Mouse (Mus musculus) E14TG2a.4 (cell line): Measurements from ENCODE around the gene Dnah3.

Experiments
- H3K27me3 ChIP-seq: 2 replicates; pipeline ENCODE4 v1.6.1; 2014; ENCODE audit warnings: low read length, control low read depth; ENCODE audit not compliant: insufficient read depth
- H3K36me3 ChIP-seq: 2 replicates; pipeline ENCODE4 v1.6.1; 2014; ENCODE audit warnings: low read length, control low read depth; ENCODE audit not compliant: insufficient read depth
- H3K4me1 ChIP-seq: replicated peaks from 2 replicates; pipeline ENCODE4 v1.6.1; 2014; ENCODE audit warnings: low read depth, low read length, control low read depth
- H3K4me3 ChIP-seq: replicated peaks from 2 replicates; pipeline ENCODE4 v1.5.1; 2014; ENCODE audit warnings: mild to moderate bottlenecking, low read length
- H3K9me3 ChIP-seq: 2 replicates; pipeline ENCODE4 v1.6.1; 2014; ENCODE audit warnings: low read length, control low read depth
- CTCF ChIP-seq: conservative IDR thresholded peaks from 2 replicates; pipeline ENCODE4 v1.5.1; 2014; ENCODE audit warnings: low read length
- NANOG ChIP-seq: IDR thresholded peaks from 2 replicates; pipeline ENCODE4 v1.6.1; 2014; ENCODE audit warnings: borderline replicate concordance, low read length, mixed read lengths
- POU5F1 ChIP-seq: IDR thresholded peaks from 2 replicates; pipeline ENCODE4 v1.6.1; 2014; ENCODE audit warnings: low read length, borderline replicate concordance

The Dnah3 gene

DNA sequence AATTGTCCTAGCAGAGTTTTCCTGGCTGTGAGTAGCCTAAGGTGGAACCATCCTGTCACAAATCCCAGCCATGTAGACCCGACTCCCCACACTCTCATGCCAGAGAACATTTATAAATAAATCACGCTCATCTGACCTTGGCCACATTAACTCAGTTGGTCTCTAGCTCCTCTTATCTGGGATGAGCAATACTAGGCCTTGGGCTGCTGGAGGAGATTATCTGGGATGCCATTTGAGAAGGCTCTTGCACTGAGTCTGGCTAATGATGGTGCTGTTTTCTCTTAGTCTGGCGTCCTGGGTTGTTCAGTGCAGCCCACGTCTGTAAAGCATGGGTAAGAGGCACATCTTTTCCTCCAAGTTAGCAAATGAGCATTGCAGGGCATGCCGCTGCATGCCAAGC lies 14.6 kb upstream of the Dnah3 start:
- no peak for TF ChIP-seq POU5F1
- TF ChIP-seq CTCF, result no peak
- no peak for TF ChIP-seq NANOG
- Histone ChIP-seq H3K36me3 (no peaks in the 10 kb centered on the region), H3K4me1 (no peaks in the 10 kb centered on the region), H3K9me3 (no peaks in the 10 kb centered on the region), H3K4me3 (no peak overlapping the region), H3K27me3 (no peaks in the 10 kb centered on the region)

DNA sequence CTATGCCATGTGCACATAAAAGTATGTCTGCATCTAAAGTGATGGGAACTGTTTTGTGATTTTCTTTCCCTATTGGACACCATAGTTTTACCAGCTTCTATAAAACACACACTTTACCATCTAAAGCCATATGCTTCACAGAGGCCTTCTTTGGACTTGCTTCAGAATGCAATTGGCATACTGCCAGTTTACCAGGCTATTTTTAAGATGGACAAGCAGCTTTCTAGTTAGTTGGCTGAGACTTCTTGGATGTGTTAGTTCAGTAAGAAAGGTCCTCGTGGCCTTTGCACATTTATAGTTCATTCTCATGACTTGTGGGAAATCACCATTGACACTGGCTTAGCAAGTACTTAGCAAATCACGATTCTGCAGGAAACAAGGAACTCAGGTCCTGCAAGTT lies 11.3 kb upstream of the Dnah3 start:
- peaks cover 17% of the 10 kb centered on the region for H3K27me3 ChIP-seq
- no peaks in the 10 kb centered on the region for H3K36me3 ChIP-seq
- TF ChIP-seq CTCF (no peak), POU5F1 (no peak), NANOG (no peak)
- H3K4me1 ChIP-seq, result peaks cover 23% of the 10 kb centered on the region
- no peak overlapping the region for H3K4me3 ChIP-seq
- H3K9me3 ChIP-seq, result no peaks in the 10 kb centered on the region

DNA sequence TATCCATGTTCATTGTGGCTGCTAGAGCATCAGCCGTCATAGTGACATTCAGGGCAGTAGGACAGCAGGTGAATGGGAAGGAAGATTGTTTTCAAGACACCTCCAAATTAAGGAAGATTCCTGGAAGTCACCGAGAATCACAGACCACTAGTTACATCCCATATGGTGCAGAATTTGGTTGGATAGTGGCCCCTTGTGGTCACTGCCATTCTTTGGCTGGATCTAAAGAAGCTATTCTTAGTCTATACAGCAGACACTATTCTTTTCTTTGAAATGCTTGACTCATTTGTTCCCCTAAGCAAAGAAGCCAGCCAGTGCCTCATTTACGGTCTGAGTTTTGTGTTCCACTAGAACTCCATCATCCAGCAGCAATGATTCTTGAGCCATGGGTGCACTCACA lies 9.9 kb upstream of the Dnah3 start:
- Histone ChIP-seq H3K9me3 (no peaks in the 10 kb centered on the region), H3K36me3 (no peaks in the 10 kb centered on the region), H3K27me3 (peaks cover 17% of the 10 kb centered on the region), H3K4me3 (no peak overlapping the region), H3K4me1 (peaks cover 26% of the 10 kb centered on the region)
- TF ChIP-seq POU5F1 (no peak), NANOG (no peak), CTCF (no peak)

DNA sequence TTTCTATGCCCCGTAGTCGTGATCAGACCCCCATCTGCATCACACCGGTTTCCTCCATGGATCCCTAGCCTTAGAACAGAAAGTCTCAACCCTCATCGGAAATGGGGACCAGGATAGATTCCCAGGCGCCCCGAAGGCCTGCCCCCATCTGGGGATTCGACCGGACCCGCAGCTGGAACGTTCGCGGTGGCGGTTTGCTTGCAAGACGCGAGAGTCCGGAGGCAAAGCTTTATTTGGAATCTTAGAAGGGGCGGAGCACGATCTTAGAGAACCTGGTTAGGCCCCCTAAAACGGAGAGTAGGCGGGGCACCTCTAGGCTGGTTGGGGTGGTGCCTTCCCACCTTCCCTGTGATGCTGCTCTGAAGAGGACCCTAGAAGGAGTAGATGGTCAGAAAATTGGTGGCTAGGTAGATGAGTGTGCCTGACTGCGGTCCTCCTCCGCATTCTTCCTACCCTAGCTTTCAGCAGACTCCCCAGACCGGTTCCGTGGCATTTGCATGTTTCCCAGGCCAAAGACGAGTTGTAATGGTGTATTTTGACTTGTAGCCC lies 8.0 kb upstream of the Dnah3 start:
- Histone ChIP-seq H3K36me3 (no peaks in the 10 kb centered on the region), H3K9me3 (no peaks in the 10 kb centered on the region), H3K4me1 (peaks cover 29% of the 10 kb centered on the region), H3K27me3 (peaks cover 17% of the 10 kb centered on the region), H3K4me3 (peak overlapping the region; percentile 78)
- TF ChIP-seq CTCF, result no peak
- no peak for TF ChIP-seq POU5F1
- TF ChIP-seq NANOG, result no peak

DNA sequence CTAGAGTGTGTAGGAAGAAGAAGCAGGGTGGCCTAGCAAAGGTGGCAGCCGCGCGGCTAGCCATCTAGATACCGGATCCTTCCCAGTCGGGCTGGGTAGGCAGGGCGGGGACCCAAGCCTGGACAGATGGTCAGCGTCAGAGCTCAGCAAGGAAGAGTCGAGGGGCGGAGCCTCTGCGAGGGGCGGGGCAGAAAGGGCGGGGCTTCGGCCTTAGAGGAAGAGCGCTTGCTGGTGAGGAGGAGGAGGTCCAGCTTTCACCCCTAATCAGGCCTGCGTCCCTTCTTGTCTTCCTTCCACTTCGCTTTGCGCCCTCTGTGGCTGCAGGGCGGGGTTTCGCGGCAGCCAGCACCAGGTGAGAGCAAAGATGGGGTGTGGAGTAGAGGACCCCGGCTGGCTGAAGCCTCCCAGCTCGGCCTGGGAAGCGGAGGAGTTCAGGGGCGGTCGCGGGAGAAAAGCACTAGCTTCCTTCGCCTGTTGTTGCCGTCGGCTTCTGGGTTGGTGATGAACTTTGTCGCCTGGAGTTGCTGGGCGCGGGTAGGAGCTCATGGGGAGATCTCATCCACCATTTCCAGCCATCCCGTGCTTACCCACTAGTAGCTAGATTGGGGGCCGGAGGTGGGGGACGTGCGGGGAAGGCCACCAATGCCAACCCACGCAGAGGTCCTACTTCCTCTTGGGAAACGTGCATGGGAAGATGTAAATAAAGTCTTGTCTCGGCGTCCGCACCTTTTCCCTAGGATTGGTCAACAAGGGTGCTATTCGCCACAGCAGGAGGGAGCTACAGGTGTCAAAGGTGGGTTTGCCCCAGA lies 7.3 kb upstream of the Dnah3 start, which contains the start of gene Tmem159:
Gene Tmem159 (plus strand): TSS at position 190 of the 809 bp plus-strand sequence.
- peaks cover 35% of the 10 kb centered on the region for H3K4me1 ChIP-seq
- peaks cover under 1% of the 10 kb centered on the region; the same call in 1 of the 2 replicates for H3K9me3 ChIP-seq
- peak within 1 kb of the TSS; percentile 78 for H3K4me3 ChIP-seq
- H3K36me3 ChIP-seq, result no peaks in the 10 kb centered on the region
- no peak for TF ChIP-seq CTCF
- TF ChIP-seq POU5F1, result no peak
- no peak for TF ChIP-seq NANOG
- H3K27me3 ChIP-seq, result peaks cover 17% of the 10 kb centered on the region

DNA sequence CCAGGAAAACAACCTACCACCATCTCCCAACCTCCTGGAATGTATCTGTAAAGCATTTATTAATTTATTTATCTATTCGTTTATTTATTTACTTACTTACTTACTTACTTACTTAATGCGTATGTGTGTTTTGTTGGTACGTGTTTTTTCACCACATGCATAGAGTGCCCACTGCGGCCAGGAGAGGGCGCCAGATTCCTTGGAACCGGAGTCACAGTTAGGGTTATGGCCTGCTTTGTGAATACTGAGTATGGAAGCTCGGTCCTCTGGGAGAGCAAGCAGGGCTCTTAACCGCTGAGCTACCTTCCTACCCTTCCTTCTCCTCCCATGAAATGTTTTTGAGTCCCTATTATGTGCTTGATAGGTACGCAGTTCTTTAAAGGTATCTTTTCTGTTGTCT lies 3.3 kb upstream of the Dnah3 start:
- Histone ChIP-seq H3K4me1 (peaks cover 32% of the 10 kb centered on the region), H3K4me3 (no peak overlapping the region), H3K36me3 (no peaks in the 10 kb centered on the region), H3K9me3 (peaks cover 6% of the 10 kb centered on the region; the same call in 1 of the 2 replicates), H3K27me3 (peaks cover 12% of the 10 kb centered on the region)
- TF ChIP-seq CTCF (peak; percentile 72), NANOG (no peak), POU5F1 (no peak)

DNA sequence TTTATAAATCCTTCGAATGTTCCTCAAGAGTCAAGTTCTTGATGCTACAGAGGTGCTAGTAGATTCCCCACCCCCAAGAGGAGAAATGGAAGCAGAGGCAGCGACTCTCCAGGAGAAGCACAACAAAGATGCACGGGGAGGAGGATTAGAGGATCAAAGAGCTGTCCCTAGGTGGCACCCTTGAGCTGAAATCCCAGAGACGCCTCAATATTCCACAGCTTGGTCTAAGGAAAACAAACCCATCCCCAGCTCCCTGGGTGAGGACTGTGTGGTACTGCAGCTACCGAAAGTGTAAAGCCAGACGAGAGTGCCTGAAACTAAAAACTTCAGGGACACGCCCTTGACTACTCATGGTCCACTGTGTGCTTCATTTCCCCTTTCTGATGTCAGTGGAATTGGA lies 2.8 kb upstream of the Dnah3 start:
- Histone ChIP-seq H3K4me1 (peaks cover 26% of the 10 kb centered on the region), H3K36me3 (no peaks in the 10 kb centered on the region), H3K27me3 (peaks cover 6% of the 10 kb centered on the region), H3K9me3 (peaks cover 6% of the 10 kb centered on the region; the same call in 1 of the 2 replicates), H3K4me3 (no peak overlapping the region)
- TF ChIP-seq CTCF (peak; percentile 48), NANOG (no peak), POU5F1 (no peak)

DNA sequence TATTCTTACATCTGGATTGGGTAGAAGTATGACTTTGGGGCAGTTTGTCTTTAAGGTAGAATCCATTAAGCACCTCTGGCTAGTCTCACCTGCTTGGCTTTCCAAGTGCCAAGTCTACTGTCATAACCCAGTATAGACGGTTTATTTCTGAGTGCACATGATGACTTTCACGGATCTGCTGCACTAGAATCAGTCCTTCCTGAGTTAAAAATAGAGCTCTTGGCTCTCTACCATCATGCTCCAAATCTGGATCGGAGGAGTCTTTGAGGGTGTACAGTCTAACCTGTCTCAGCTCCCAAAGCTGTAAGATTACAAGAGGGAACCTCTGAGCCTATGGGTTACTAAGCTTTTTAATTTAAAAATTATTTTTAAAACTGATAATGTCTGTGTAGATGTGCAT lies 864 bp downstream of the Dnah3 start:
- Histone ChIP-seq H3K4me1 (peaks cover 8% of the 10 kb centered on the region), H3K4me3 (no peak overlapping the region), H3K27me3 (no peaks in the 10 kb centered on the region), H3K36me3 (no peaks in the 10 kb centered on the region), H3K9me3 (peaks cover 6% of the 10 kb centered on the region; the same call in 1 of the 2 replicates)
- TF ChIP-seq NANOG, result no peak
- no peak for TF ChIP-seq CTCF
- no peak for TF ChIP-seq POU5F1
